Mouse (Mus musculus): ENCODE measurements around the gene Idua. TPM values are rescaled to one million over a fixed set of nuclear protein-coding genes. Genes with fewer than 3 reads are reported as not detected.
A peak's percentile ranks its signal among the peaks of the same experiment; 100 is the strongest.

Idua gene
- total RNA-seq, 2 experiments from 2014 or later: 6.7 to 8.2 TPM

DNA sequence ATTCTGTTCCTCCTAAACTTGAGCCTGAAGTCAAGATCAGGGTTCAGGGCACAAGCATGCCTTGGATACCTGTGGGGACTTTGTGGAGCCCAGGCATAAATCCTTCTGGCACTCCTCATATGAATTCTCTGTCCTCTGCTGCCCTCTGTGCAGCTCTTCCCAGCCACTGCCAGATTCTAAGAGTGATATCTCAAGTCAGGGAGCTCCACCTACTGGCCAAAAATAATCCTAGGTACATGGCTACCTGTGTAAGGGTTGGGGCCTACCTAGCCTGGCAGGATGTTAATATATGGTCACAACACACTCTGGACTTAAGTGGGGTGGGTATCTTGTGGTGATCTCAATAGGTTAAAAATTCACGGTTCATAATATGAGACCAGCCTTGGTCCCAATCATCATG is 8.3 kb upstream of the Idua start:
- intact Hi-C loops (cut with DNase I): no loop called here
- DNase-seq (ENCODE audit: extremely low spot score in 1 of 2, low spot score in 2 of 2): no peak

DNA sequence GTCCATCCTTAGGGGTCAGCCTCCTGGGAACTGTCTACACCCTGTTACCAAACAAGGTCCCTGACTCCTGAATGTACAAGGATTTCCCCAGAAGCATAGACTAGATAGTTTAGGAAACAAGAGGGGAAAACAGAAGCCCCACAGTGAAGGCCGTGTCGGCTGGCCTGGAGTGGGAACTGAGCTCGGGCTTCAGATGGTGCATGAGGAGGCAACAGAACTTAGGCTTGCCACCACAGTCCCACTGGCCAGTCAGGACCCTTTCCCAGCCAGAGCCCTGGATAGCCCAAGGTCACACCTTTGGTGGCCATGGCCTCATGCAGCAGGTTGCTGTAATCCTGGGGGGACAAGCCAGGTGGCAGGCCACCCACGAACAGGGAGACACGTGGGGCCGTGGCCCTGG is 6.8 kb upstream of the Idua start:
- no peak for DNase-seq (ENCODE audit: extremely low spot score in 1 of 2, low spot score in 2 of 2)
- intact Hi-C loops (cut with DNase I): no loop called here

DNA sequence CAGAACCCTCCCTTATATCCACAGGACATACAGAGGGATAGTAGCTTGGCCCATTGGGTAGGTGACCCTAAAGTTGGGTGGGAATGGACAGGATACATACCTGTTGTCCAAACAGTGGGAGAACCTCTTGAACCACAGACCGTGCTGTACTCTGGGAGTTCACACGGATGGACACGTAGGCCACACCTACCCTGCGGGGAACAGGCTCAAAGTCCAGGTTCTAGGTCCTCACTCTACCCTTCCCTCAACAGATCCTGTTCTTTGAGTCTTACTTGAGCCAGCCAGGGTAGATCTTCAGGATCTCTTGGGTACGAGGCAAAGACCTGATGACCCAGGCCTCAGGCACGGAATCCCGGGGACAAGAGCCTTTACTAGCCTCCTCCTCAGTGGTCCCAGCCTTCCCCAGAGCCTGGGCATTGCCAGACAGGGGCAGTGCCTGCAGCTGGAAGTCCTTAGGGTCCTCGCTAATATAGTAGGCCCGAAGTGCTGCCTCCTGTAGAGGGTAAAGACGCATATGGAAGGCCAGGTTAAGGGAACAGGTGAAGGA is 5.6 kb upstream of the Idua start:
- intact Hi-C loops (cut with DNase I): no loop called here
- no peak for DNase-seq (ENCODE audit: extremely low spot score in 1 of 2, low spot score in 2 of 2)

DNA sequence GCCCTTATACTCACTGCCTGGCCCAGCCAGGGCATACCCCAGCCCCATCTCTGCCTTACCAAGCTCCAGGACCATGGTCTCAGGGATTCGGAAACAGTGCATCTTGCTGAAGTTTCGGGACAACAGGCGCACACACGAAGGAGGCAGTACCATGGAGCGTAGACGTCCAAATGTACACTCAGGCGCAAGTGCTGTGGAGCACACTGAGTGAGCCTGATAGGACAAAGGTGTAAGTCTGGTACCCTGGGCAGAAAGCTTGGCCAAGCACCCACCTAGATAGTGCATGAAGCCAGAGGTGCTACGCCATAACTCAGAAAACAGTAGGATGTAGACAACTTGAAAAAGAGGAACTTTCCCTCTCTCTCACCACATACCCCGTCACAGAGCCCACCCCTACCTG is 4.8 kb upstream of the Idua start:
- intact Hi-C loops (cut with DNase I): no loop called here
- DNase-seq (ENCODE audit: extremely low spot score in 1 of 2, low spot score in 2 of 2): no peak

DNA sequence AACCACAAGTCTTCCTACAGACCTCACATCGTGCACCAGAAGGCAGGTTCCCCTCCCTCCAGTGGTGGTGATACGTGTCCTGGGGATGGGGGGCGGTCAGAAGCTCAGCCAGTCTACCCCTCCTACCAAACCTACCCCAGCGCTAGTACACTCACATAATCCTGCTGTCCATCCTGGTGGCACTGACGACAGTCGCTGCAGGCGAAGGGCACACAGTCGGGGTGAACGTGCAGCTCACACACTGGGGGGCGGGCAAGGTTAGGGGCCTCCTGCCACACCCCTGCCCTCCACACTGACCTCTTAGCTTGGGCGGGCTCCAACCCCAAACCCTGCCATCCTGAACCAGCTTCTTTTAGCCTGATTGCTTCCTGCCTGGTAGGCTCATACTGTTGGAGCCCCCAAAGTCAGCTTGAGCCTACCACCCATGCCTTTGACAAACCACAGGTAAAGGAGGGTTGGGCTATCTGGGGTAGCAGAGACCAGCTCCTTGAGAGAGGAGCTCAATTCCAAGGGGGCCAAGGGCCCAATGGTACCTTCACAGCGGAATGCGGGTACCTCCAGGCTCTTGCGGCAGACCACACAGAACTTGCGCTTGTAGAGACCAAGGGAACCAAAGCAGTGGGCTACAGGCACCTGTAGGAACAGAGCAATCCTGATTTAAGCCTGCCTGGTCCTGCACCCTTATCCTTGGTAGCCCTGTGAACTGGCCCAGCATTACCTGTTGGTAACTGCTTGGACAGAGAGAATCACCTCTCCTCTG is 4.1 kb upstream of the Idua start:
- DNase-seq (ENCODE audit: extremely low spot score in 1 of 2, low spot score in 2 of 2): no peak
- intact Hi-C loops (cut with DNase I): no loop called here

DNA sequence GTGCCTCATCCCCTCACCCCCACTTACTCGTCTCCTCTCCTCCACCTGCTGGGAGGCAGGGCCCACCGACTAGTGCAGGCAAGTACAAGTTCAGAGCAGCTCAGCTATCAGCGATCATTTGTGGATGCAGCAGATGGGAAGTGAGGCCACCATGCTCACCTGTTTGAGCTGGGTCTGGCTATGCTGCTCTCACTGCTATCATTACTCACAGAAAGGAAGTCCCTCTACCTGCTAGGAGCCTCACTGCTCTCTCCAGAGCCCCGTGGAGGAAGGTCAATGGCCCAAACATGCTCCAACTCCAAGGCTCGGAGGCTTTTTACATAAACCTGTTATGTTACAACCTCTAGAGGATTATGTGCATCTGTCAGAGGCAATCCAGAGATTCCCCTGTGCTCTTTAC is 2.7 kb upstream of the Idua start:
- no peak for DNase-seq (ENCODE audit: extremely low spot score in 1 of 2, low spot score in 2 of 2)
- intact Hi-C loops (cut with DNase I): no loop called here

DNA sequence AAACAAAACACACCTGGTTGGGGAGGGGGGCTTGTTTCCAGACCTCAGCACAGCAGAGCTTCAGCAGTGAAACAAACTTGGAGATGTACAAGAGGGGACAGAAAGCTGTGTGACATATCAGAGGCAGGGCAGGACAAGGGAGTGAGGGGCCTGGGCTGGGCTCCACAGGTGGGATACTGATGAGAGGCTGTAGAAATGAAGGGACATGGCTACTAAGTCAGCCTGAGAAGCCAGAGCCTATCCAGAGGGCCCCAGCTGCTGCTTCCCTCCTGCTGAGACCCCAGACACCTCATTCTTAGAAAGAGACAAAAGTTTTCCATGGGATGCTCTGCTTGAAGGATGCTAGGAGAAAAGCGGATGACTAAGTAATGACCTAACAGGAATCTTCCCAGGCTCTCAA is 1.5 kb upstream of the Idua start:
- DNase-seq (ENCODE audit: extremely low spot score in 1 of 2, low spot score in 2 of 2): peak in 1 of 2 experiments; percentile 12
- intact Hi-C loops (cut with DNase I): no loop called here

DNA sequence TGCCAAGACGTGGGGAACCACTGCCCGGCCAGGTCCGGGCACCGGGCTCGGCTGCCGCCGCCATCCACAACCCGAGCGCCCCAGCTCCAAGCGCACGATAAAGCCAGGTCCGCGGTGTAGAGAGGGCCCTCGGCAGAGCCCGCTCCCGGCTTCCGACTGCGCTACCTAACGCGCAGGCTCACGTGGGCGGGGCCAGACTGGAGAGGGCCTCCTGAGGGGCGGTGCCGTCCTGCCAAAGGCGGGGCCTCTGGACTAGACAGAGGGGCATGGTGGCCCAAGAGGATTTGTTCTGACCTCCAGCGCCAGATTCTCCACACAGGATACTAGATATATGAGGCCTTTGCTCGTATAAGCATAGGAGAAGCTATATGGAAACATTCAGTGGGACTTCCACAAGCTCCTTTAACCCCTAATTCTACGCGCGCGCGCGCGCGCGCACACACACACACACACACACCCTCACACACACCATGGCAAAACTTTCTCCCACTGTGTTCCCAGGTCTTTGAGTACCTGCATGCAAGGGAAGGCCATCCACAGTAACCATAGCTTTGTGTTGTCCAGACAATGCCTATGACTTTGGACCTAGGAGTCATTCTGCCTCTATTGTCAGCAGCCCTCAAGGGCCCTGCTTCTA is 619 bp downstream of the Idua start:
- intact Hi-C loops (cut with DNase I): no loop called here
- DNase-seq (ENCODE audit: extremely low spot score in 1 of 2, low spot score in 2 of 2): peak; percentile 83 to 96

DNA sequence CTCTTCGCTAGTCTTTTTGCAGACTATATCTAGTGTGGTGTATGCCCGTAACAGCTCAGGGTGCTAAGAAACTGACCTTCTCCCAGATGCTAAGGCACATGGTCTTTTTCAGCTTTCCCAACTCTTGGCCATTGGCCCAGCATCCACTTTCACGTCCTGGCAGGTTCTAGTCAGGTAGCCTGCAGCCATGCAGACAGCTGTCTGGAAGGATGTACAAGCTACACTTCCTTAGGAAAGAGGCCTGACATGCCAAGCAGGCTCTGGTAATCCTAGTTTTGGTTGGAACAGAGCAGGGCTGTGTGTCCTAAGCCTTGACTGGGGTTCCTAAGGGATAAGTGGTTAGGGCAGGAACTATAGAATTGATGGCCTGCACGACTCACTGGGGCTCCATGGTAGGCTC is 2.6 kb downstream of the Idua start:
- intact Hi-C loops (cut with DNase I): no loop called here
- no peak for DNase-seq (ENCODE audit: extremely low spot score in 1 of 2, low spot score in 2 of 2)

DNA sequence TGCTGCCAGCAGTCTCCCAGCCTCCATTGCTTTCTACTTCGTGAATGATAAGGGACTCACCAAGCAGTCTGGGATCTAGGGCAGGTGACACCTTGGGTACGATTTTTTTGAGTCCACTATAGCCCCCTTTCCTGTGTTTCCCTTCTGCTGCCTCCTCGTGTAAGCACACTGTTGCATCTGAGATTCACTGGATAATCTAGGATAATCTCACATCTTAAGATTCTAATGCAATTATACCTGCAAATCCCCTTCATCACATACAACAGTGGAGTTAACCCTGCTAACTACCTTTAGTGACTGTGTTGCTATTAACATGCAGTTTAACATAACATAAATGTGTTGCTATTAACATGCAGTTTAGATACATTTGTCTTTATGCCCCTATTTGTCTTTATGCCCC is 4.9 kb downstream of the Idua start:
- intact Hi-C loops (cut with DNase I): no loop called here
- DNase-seq (ENCODE audit: extremely low spot score in 1 of 2, low spot score in 2 of 2): no peak

DNA sequence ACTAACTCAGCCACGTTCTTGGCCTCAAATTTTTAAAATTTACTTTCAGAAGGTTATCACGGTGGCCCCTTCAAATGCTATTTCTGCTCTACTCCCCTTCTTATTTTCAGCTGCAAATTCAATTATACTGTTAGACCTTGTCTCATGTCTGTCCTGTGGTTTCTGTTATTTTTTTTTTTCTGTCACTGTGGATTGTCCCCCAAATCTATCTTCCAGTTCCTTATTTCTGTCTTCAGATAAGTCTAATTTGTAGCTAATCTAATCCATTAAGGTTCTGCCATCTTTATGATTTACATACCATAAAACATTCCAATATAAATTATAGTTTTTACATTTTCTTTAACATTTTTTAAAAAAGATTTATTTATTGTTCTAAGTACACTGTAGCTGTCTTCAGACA is 7.2 kb downstream of the Idua start:
- intact Hi-C loops (cut with DNase I): no loop called here
- no peak for DNase-seq (ENCODE audit: extremely low spot score in 1 of 2, low spot score in 2 of 2)

DNA sequence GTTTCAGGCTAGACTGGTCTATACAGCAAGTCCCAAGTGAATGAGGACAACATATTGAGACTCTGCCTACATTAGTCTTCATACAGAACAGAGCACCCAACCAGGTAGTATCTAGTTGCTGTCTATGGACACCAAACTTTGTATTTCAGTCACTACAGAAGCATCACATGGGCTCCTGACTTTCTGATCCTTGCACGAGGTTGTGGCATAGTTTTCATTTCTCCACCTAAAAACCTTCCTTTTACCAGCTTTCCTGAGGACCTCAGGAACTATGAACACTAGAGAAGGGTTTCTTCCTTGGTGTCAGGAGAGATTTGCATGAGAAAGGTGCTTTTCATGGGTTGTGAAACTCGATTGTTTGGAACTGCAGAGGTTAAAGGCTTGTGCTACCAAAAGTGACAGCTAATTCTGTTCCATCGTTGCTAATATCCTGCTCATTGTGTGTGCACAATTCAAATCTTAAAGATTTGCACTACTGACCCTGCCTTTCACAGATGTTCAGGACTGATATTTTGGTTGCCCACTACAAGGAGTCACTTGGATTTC is 8.3 kb downstream of the Idua start:
- intact Hi-C loops (cut with DNase I): no loop called here
- DNase-seq (ENCODE audit: extremely low spot score in 1 of 2, low spot score in 2 of 2): no peak

DNA sequence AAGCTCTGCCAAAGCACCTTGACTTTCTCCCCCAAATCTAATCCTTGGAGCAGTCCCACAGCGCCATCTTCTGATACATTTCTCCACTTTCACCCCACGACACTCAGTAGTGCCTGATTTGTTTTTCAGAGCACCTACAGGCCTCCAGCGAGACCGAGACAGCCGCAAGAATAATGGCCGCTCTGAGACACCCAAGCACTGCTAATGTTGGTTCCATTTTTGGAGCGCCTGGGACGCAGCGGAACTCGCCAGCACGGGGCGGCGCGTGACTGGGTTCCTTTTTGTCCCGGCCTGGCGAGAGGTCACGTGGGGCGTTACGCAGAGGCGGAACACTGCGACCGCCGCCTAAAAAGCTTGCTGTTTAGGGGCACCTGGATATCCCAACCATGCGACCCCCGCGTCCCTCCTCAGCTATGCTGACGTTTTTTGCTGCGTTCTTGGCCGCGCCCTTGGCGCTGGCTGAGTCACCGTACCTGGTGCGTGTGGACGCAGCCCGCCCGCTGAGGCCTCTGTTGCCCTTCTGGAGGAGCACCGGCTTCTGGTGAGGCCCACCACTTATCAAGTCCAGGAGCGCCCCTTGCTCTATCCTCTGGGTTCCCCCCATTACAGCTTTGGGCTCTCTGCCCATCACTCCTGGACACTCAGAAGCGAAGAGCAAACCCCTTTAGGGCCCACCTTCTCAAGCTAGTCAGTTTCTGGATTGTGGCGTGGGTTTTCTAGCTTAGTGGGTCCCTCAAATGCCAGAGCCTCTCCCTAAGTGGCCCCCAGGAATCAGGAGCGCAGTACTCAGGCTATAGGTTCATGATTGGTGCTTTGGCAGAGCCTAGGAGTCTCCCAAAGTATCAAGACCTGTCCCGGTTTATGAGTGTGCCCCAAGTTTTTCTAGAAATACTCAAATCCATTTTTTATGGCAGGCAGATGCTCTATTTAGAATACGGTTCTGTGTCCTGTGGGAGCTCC is 9.1 kb downstream of the Idua start, which contains the start of gene Dgkq:
Gene Dgkq (minus strand): TSS at position 696 of the 960 bp plus-strand sequence.
- intact Hi-C loops (cut with DNase I): no loop called here

DNA sequence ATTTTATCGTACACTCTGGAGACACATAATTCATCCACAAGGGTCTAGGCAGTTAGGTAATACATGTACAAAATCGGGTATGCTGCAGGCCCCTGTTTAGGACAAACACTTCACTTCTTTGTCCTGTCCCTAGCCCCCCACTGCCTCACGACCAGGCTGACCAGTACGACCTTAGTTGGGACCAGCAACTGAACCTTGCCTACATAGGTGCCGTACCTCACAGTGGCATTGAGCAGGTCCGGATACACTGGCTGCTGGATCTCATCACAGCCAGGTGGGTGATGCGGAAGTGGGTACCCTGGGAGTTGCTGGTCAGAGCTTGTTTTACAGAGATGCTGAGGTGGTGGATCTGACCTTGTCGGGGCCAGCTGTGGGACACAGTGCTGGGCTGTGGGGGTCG is 9.9 kb downstream of the Idua start:
- DNase-seq (ENCODE audit: extremely low spot score in 1 of 2, low spot score in 2 of 2): no peak
- intact Hi-C loops (cut with DNase I): no loop called here

More for the DNA sequence above, 9.1 kb downstream of the Idua start, which contains the start of gene Dgkq:
- peak; percentile 83 to 92 for DNase-seq (ENCODE audit: extremely low spot score in 1 of 2, low spot score in 2 of 2)

DNA sequence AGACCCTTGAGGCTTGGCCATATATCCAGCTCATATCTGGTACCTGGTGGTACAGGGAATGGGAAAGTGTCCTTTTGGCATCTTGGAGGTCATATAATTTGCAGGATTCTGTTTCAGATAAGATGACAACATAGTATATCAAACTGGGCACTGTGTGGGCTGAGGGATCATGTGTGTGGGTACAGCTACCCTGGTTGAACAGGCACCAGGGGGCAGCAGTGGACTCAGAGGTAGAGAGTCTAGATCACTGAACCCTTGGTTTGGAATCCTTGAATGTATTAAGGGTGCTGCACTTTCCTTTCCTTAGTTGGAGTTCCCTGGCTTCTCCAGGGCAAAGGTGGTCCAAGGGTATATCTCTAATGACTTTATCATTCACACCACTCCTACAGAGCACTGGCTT is 10.7 kb downstream of the Idua start:
- intact Hi-C loops (cut with DNase I): no loop called here
- peak in 1 of 2 experiments; percentile 60 for DNase-seq (ENCODE audit: extremely low spot score in 1 of 2, low spot score in 2 of 2)

DNA sequence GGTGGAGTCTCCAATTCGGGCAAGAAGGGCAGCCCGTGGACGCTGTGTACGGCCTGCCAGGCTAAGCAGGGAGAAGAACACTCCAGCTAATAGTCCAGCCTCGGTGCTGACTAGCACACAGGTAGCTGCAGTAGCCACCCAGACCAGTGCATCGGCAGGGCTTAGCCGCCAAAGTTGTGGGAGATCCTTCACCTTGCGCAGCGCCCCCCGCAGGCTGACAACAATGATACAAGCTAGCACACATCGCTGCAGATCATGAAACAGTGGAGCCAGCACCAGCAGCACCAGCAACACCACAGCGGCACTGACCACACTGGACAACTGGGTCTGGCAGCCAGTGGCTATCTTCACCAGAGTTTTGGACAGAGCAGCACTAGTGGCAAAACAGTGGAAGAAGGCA is 11.6 kb downstream of the Idua start:
- intact Hi-C loops (cut with DNase I): no loop called here
- no peak for DNase-seq (ENCODE audit: extremely low spot score in 1 of 2, low spot score in 2 of 2)

DNA sequence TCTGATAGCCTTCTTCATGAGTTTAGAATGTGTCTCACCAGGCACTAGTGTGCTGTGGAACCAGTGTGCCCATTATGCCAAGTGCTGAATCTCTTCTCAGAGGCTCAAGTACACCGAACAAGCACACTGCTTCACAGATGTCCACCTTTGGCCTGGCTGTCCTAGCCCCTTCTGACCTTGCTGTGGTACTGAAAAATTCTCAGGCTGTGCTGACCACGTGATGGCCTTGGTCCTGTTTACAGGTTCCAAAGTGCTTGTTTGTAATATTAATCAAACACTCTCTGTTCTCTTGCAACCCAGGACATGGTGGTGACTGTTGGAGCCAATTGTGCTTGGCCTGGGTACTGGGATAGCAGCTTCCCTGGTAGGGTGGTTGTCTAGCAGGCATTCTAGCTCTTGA is 14.5 kb downstream of the Idua start:
- DNase-seq (ENCODE audit: extremely low spot score in 1 of 2, low spot score in 2 of 2): no peak
- intact Hi-C loops (cut with DNase I): no loop called here

DNA sequence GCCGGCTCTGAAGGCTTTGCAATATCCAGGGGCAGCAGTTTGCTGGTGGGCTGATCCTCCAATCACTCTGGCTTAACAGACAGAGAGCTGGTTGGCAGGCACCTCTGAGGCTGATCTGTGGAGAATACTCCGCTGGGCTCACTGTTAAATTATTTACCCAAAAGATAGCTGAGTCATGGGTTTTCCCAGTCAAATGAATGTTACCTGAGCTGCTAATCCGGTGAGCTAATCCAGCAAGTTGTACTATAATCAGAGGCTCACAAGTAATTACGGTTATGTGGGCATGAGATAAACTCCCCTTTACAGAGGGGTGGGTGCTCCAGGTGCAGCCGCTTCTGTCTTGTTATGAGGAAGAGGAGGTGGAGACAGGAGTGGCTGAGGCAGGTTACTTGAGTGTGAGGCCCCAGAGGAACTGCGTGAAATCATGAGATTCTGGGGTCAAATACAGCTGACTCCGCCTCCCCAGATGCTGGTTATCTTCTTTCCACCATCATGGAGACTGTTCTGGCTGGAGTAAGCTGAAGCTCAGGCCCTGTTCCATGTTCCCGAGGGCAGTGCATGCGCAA is 15.2 kb downstream of the Idua start, which contains the start of gene Slc26a1:
Gene Slc26a1 (minus strand): TSS at position 319 of the 566 bp plus-strand sequence.
- intact Hi-C loops (cut with DNase I): no loop called here
- DNase-seq (ENCODE audit: extremely low spot score in 1 of 2, low spot score in 2 of 2): no peak
